Mouse (Mus musculus) lung, postnatal 10 days (tissue): ENCODE measurements around the gene Tgfbr2.

Source experiments
- DNase-seq: peaks from one replicate; pipeline ENCODE4 v3.0.0; 2021

Tgfbr2 gene

DNA sequence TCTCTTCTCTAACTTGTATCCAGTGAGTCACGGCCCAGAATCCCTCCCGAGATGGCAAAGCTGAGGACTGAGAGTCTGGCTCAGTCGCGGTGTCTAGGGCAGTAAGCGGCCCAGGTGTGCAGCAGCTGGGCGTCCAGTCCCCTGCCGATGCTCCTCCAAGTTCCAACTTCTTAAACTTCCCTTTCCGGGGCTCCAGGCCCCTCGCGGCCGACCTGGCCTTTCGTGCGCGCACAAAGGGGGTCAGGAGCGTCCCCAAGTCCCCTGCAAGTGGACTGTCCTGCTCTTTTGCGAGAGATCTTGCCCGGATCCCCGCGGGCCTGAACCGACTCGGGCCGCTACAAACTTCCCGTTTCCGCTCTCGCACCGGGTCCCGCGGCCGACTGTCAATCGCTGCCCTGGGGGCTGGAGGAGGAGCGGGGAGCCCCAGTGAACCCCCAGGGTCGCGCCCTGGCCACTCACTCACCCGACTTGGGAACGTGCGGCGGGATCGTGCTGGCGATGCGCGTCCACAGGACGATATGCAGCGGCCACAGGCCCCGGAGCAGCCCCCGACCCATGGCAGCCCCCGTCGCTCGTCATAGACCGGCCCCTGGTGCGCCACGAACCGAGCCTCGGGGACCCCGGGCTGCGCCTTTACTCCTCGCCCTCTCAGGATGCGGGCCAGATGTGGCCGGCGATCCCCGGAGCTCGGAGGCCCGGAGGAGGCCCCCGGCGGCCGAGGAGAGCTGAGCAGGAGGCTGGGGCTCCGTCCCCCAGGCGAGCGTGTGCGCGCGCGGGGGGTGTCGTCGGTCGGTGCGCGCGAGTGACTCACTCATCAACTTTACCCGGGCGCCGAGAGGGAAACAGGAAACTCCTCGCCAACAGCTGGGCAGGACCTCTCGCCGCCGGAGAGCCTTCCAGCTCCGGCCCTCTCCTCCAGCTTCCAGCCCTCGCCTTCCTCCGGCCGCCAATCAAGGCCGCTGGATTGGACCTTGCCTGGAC is at the start of gene Tgfbr2:
Tgfbr2 (minus strand) TSS at position 880 of the 981 bp plus-strand sequence.
- peak; percentile 95 for DNase-seq

DNA sequence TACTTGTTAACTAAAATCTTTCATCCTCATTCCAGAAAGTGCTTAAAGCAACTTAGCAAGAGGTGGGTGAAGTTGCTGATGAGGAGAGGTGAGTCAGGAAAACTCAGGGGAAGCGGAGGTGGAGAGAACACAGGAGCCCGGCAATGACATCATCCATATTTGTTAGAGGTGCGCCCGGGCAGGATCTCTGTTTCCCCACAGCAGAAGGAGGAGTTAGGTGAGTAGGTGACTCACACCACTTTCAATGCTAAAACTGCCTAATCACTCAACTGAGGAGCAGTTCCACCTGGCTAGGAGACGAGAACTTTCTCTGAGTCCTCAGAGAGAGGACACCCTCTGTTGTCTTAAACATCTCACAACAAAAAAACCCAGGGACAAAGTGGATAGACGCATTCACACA is 48.2 kb upstream of the Tgfbr2 start:
- DNase-seq: peak; percentile 67

DNA sequence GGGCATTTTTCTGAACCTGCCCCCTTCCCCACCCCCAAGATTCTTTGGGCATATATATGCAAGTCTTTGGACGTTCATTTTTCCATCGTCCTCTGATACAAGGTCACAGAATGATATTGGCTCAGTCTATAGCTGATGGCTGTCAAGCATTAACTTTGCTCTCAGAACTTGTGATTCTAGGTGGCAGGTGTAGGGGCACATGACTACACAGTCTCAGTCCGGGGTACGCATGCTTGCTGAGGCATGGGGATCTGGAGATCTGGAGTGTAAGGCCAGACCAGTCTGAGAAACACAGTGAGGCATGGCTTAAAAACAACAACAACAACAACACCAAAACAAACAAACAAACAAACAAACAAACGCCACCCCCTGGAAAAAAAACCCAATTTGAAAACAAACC is 47.5 kb upstream of the Tgfbr2 start:
- no peak for DNase-seq

DNA sequence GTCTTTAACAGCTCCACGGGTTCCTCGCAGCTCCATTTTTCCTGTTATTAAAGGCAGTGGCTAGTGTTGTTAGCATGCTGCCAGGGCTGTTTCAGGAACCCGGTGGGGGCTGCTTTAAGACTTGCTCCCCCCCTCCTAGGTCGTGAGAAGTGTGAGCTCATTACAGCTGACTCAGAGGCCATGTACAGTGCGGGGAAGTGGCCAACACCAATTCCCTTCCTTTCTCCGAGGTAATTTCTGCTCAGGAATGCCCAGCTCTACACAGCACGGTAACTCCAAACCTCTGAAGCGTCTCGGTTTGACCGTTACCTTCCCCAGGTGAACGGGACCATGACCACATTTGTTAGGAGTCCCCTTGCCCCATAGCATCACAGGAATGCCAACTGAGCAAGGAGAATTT is 46.8 kb upstream of the Tgfbr2 start:
- no peak for DNase-seq

DNA sequence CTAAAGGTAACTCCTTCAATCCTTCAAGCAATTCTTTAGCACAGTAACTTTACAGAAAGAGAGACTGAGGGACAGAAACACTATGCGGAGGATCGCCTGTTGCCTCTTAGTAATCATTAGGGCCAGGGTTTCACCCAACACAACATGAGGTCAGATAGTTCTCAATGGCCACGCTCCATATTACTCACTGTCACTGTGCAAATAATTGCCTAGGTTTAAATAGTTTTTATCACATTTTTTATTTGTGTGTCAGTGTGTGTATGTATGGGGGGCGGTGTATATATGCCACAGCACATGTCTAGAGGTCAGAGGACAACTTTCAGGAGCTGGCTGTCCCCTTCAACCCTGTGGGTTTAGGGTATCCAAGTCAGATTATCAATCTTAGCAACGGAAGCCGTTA is 46.4 kb upstream of the Tgfbr2 start:
- DNase-seq: no peak

DNA sequence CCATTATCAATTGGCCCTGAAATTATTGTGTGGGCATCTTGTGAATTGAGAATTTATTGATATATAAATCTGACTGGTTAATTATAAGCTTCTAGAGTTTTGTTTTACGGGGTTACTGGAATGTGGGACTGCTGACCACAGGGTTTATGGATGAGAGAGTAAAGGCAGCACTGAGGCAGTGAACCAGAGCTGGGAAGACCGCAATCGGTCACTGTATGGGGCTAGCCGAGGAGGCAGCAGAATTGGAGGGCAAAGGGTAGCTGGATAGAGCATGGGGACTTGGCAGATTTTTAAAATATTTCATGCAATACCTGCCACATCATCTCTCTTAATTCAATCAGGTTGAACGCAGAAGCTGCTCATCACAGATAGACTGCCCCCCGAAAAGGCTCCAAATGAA is 45.5 kb upstream of the Tgfbr2 start:
- no peak for DNase-seq

DNA sequence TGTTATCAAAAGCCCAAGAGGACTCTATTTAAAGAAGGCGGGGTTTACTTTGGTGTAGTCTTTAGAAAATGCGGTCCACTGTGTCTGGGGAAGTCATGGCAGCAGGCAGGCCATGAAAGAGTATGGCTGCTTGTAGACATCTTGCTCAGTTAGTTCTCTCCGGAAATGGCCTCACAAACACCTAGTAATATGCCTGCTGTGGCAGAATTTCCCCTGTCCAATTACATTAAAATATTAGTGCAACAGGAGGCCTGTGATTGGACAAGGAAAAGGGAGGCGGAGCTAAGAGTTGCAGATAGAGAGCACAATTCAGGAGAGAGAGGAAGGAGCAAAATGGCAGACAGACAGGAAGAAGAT is 45.0 kb upstream of the Tgfbr2 start:
- DNase-seq: no peak

DNA sequence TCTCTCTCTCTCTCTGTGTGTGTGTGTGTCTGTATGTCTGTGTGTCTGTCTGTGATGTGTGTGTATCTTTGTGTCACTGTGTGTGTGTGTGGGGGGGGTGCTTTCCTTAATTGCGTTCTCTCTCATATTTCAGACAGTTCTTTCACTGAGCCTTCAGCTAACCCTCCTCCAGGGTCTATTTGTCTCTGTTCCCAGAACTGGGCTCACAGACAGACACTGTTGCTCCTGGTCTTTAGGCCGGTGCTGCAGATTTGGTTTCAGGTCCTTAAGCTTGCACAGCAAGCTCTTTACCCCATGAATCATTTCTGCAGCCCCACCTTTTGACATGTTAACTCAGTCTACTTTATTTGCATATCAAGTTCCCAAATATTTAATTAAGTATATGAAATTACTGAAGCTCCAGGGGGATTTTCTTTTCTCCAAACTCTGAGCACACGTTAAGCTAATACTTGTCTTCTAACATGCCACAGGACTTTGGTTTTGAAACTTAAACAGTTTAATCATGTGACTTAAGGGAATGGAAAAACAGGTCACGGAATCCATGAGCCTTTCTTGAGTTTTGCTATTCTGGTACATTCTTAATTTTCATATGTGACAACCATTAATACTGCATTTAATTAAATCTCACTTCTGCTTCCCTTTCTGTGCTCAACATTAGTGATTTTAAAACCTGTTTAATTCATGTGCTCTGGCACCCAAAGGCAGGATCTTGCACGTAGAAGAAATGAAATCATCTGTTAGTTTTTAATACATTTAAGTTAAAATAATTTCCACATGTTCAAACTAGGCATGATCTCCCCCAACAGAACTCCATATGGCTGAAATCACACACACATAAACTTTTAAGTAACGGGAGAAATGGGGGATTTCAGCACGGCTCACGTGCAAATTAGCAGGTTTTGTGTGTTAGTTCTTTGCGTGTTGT is 44.3 kb upstream of the Tgfbr2 start:
- no peak for DNase-seq

DNA sequence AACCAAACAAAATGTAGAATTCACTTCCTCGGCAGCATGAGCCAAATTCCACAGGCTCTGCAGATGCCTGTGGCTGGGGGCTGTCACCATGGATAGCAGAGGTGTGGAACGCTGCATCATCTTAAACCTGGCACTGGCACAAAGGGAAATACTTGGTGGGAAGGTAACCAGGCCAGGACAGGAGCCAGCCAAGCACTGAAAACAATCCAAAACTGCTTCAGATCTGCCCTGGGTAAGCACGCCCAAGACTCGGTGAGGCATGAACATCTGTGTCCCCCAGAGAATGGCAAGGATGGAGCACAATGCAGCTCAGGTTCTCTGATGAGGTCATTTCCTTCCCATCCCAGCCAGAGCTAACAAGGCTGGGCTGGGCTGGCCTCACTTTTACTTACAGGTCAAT is 43.6 kb upstream of the Tgfbr2 start:
- peak; percentile 48 for DNase-seq

DNA sequence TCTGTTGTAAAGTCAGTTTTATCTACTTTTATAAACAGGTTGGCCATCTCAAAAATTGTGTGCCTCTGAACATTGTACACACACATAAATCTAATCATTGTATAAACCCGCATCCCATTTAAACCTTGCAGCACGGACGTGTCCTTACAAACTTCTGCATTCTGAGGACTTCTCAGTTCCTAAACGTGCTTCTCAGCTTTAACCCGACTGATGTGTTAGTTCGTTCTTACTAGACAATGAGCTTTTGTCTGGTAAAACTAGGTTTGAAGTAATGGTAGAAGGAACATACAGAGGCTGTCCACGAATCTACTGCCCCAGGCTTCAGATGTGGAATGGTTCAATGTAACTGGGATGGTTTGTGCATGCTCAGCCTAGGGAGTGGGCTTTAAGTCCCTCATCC is 41.9 kb upstream of the Tgfbr2 start:
- no peak for DNase-seq

DNA sequence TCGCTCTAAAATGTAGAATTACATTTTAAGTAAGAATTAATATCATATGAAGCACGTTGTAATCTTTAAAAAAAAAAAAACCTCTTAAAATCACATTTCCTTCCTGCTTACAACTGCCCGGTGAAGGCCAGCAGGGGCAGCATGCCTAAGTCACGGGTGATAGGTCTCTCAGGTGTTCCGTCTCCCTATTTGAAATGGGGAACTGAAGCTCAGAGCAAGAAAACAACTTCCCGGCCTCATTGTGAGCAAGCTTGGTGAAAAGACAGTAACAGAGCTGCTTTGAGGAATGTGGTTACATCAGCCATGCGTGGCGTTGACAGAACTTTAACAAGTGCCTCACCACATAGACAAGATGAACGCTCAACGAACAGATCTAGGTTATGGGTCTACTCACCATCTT is 41.5 kb upstream of the Tgfbr2 start:
- no peak for DNase-seq

DNA sequence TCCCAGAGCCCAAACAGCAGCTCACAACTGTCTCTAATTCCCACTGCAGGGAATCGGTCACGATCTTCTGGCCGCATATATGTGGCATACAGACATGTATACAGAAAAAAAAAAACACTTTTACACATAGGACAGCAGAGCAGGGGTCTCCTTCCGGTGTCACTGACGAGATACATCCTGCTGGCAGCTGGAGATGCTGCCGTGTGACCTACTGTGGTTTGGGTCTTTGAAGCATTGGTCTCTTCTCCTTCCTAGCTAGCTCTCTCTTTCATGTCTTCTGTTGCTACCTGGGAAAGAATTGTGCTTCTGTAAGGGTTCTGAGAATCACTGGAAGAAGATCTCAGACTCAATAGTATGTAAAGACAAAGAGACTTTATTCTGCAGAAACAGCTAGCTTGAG is 39.1 kb upstream of the Tgfbr2 start:
- no peak for DNase-seq

DNA sequence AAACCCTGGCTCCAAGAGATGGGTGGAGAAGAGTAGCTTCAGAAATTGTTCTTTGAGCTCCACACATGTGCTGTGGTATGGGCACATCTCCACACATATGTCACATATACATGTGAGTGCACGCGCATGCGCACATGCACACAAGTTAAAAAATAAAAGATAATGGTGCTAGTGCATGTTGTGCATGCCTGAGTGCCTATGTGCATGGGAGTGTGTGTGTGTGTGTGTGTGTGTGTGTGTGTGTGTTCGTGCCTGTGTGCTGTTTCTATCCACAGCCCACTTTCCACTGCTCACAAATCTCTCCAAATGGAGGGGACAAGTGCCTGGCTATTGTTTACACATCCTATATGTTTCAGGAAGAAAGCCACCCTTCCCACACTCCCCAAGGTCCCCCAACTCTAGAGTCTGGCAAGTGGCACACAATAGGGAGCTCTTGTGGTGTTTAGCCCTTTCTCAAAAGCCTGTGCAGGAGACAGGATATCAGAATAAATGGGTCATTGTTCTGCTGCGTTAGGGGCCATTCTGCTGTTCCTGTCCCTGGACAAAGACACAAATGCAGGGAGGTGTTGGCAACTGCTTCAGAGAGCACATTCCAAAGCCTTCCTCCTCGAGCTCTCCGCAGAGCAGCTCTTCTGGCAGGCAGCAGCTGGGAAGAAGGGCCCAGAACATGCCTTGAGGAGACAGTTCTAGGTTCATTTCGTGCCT is 37.9 kb upstream of the Tgfbr2 start:
- peak; percentile 63 for DNase-seq

DNA sequence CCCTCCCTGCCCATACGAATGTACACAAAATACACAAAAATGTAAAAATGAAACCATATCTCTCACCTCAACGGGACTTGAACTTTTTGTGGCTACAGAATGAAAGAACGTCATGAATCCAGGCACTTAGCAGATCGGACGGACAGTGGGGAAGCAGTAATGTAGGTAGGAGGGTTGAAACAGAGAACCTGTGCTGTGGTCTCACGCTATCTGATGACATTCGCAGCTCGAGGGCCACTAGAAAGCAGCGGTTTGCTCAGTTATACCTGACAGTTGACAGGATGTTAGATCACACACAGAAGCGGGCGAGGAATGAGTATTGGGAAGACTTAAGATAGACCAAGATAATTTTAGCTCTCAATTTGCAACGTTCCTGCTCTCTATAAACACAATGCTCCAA is 36.9 kb upstream of the Tgfbr2 start:
- no peak for DNase-seq

DNA sequence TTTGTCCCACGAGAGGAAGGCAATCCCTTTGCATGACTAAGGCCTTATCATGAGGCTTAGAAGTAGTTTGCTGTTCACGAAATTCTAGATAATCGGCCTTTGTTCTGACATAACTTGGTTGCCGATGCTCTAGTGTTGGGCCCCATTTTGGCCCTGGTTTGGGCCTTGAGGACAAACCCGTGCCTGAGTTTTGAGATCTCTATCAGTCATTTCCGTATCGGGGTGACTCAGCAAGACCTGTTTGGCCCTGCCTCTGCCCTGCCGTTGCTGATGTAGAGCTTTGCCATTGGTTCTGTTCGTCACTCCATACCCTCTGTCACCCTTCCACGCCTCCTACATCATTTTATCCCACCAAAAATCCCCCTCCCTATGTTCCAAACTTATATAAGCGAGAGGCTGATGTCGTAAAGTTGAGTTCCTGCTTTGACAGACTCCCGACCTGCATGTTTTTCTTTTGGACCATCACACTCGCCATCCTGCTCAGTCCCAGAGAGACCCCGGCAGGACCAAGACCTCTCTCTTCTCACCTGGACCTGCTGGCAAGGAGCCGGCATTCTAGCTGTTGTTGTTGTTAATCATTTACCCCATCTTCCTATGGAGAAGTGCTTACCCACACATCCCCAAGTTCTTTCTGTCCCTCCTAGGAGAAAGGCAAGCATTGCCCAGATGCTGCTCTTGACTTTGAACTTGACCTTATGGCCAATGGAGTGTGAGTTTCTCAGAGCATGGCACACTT is 33.2 kb upstream of the Tgfbr2 start:
- no peak for DNase-seq

DNA sequence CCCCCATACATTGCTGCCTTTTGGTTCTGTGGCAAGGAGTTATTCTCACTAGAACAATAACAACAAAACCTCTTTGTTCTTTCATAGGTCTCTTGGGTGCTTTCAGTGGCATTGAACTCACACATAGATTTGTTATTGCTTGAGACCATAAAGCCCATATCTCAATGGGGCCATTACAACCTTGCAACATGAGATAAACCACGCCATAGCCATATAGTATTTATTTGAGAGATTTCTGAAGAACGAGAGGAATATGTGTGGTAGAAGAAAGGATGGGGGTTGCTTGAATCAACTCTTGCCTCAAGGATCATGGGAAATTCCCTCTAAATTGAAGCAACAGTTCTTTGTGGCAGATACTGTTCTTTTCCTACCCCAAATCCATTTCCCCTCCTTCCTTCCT is 31.7 kb upstream of the Tgfbr2 start:
- no peak for DNase-seq

DNA sequence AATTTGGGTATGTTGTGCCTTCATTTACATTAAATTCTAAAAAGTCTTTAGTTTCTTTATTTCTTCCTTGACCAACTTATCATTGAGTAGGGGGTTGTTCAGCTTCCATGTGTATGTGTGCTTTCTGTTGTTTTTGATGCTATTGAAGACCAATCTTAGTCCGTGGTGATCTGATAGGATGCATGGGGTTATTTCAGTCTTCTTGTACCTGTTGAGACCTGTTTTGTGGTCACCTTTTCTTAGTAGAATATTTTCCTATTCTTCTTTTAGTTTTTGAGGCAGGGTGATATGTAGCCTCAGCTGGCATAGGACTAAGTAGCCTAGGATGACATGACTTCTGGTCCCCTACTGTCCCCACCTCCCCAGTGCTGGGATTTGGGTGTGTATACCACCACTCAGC is 28.5 kb upstream of the Tgfbr2 start:
- DNase-seq: no peak

DNA sequence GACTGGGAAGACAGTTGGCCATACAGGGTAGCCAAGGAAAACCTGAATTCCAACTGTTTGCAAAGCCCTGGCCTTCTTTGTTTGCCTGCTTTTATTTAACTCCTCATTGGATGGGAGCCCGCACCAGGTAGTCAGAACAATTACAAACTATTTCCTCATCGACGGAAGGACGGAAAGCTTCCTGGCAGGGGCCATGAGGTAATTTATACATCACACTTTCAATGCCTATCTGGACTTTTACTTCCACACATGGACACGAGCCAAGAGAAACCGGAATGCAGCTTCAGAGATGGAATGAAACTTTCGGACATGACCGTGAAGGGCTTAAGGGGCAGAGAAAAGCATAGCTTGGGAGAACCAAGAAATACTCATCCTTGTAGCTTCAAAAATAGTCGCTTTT is 24.0 kb upstream of the Tgfbr2 start:
- no peak for DNase-seq

DNA sequence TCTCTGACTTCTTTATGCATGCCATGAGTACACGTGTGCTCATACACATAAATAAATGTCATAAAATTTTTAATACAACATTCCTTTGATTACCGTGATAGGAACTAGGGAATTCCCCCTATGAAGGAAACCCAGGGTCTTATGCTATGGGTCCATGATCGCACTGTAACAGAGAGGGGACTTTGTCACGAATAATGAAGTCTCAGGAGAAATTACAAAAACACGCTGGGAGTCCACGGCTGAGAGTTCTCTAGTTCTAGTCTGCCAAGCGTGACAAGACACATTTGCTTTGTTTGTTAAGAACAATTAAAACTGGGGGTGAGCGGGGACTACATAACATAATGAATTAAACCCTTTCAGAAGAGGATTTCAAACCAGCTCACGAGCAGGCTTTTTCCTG is 23.3 kb upstream of the Tgfbr2 start:
- DNase-seq: no peak

DNA sequence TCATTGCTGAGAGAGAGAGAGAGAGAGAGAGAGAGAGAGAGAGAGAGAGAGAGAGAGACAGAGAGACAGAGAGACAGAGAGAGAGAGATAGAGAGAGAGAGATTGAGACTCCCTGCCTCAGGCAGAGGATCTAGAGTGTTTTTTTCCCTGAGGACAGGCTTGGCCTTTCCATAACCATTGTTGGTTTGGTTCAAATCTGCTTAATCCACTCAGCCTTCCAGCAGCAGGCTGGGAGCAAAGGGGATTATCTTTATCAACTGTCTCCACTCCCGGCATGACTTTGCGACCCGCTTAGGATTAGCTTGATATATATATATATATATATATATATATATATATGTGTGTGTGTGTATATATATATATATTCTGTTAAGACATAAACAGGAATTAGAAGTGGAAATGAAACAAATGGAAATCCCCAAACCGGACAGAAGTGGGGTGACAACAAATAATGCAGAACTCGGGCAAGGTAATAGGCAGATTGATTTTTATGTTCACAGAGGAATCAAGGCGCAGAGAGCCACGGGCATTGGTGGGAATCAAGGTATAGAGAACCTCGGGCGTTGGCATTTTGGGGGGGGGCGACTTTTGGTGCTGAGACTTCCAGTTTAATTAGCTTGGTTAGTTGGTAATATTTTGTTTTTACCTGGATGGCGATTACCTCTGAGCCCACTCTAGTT is 22.5 kb upstream of the Tgfbr2 start:
- DNase-seq: no peak

DNA sequence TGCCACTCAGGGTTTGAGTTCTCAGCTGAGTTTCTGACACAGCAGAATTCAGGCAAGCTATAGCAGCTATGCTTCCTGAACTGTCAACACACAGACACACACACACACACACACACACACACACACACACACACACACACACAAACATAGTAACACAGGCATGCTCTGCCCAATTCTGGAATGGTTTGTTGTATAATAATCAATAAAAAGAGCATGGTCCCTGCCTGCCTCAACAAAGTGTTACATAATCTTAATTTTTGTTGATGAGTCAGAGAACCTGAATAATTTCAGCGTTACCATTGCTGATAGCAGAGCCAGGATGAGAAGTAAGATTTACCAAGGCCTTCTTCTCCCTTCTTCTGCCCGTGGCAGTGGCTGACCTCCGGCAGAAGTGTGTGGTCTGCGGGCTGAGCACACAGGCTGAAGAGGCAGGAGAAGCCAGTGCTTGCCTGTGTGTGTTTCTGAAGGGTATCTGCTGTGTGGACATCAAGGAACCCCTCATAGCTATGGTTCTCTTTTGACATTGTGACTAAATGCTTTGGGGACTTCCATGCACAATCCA is 18.8 kb upstream of the Tgfbr2 start:
- DNase-seq: no peak

DNA sequence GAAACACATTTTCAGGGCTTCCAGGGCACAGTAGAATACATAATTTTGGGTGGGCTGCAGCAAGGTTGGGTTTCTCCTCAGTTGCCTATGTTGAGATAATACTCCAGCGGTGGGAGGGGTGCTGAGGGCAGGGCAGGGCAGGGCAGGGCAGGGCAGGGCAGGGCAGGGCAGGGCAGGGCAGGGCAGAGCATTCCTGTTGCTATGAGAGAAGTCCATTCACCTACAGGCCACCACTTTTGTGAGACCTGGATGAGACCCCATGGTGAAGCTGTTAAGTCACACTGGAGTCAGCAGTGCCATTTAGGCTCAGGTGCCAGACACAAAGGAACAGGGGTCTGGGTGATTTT is 18.3 kb upstream of the Tgfbr2 start:
- DNase-seq: no peak
